Mouse (Mus musculus): ENCODE measurements at regions not wholly inside any gene's neighbourhood (a gene's known extent, or its start where the extent isn't known, plus 50 kb on each side); places are given as distances from the start of the nearest gene placed in this dataset.

DNA sequence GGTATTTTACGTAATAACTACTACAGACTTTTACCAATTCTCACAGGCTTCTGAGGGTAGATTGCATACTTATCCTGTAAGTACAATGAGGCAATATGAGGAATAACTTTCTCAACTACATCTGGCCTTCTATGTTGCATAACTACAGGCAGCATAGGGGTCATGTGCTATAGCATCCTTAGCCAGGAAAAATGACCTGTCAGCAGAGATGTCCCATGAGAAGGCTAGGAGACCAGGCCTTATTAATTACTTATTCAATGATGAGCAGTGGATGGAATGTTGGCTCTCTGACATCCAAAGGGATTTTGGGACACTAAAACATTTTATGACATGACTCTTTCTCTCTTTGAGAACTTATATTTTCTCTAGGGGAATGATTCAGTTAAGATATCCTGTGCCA is 873.9 kb downstream of the Kcnma1 start:
- no peaks in the 10 kb centered on the region for H3K9me3 ChIP-seq (ENCODE audit: control insufficient read depth, low read length)
- 94% methylated on average over 1 of the region's 1 CpGs for WGBS
- DNase-seq (ENCODE audit: low spot score): no peak

DNA sequence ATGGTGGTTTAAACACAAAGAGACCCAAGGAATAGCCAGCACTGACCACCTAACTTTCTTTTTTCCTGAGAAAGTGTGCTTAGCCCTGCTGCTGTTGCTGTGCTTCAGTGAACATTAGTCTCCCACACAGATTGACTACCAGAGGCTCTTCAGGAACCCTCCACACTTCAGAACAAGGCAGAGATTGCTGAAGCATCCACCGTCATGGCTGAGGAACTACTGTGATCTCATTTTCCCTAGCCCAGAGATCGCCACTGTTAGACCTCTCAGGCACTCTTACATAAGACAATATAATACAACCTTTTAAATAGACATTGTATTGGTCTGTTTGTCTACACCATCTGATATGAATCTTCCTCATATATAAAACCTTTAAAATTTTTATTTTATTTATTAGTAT is 879.6 kb downstream of the Kcnma1 start:
- Histone ChIP-seq H3K36me3 (ENCODE audit: control insufficient read depth, insufficient read depth, low read length) (no peaks in the 10 kb centered on the region), H3K4me2 (ENCODE audit: low read length) (no peak overlapping the region), H3K4me3 (ENCODE audit: low read depth, low read length) (no peak overlapping the region), H3K9ac (ENCODE audit: low read length) (no peak overlapping the region), H3K27me3 (replicated peaks; ENCODE audit: control insufficient read depth, insufficient read depth, low read length) (no peaks in the 10 kb centered on the region), H3K4me1 (replicated peaks; ENCODE audit: control insufficient read depth, insufficient read depth, low read length) (0 out of 2 replicates have a peak, but pooled peaks cover 3% of the 10 kb centered on the region), H3K27ac (ENCODE audit: low read depth) (no peak overlapping the region), H3K9me3 (ENCODE audit: control insufficient read depth, low read length) (no peaks in the 10 kb centered on the region)
- WGBS: 96% methylated on average over 2 of the region's 2 CpGs
- DNase-seq (ENCODE audit: low spot score) (no peak), ATAC-seq (replicated peaks; ENCODE audit: low FRiP score, low TSS enrichment, low read depth) (no peak)

More for the DNA sequence above, 873.9 kb downstream of the Kcnma1 start:
- H3K36me3 ChIP-seq (ENCODE audit: control insufficient read depth, insufficient read depth, low read length): no peaks in the 10 kb centered on the region
- H3K4me2 ChIP-seq (ENCODE audit: low read length): no peak overlapping the region
- H3K9ac ChIP-seq (ENCODE audit: low read length): no peak overlapping the region
- no peaks in the 10 kb centered on the region for H3K4me1 ChIP-seq (replicated peaks; ENCODE audit: control insufficient read depth, insufficient read depth, low read length)
- no peaks in the 10 kb centered on the region for H3K27me3 ChIP-seq (replicated peaks; ENCODE audit: control insufficient read depth, insufficient read depth, low read length)
- no peak for ATAC-seq (replicated peaks; ENCODE audit: low FRiP score, low TSS enrichment, low read depth)
- no peak overlapping the region for H3K4me3 ChIP-seq (ENCODE audit: low read depth, low read length)
- no peak overlapping the region for H3K27ac ChIP-seq (ENCODE audit: low read depth)

DNA sequence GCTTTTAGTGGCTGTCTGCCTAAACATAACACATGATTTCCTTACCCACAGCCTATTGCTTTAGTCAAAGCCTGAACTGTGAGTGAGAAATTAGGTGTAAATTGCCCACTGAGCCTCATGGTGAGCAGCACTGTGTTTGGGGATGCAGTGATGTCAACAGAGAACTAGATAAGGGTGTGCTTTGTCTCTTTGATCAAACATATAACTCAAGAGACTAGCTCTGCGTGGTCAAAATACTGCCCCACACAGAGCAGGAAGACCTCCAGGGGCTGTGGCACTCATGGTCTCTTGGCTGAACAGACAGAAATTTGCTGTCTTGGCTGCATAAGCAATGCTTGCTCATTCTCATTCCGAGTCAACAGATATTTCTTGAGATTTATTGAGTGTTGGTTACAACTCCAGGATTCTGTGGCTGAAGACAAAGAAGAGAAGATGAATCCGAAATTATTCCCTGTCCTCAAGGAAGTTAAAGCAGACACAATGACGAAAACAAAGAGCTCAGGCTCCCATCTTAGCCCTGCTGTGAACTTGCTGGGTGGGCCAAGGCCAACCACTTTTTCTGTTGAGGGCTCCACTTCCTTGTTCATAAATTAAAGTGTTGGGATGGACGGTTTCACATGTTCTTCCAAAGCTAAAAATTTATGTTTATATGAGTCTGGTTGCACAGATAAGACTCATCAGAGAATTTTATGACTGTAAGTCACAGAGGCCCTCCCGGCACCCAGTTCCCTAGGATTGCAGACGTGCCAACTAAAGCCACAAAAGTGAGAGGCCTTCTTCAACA is 882.4 kb downstream of the Kcnma1 start:
- Histone ChIP-seq H3K27ac (ENCODE audit: low read depth) (no peak overlapping the region), H3K9ac (ENCODE audit: low read length) (no peak overlapping the region), H3K27me3 (replicated peaks; ENCODE audit: control insufficient read depth, insufficient read depth, low read length) (no peaks in the 10 kb centered on the region), H3K4me1 (replicated peaks; ENCODE audit: control insufficient read depth, insufficient read depth, low read length) (0 out of 2 replicates have a peak, but pooled peaks cover 3% of the 10 kb centered on the region), H3K9me3 (ENCODE audit: control insufficient read depth, low read length) (no peaks in the 10 kb centered on the region), H3K4me2 (ENCODE audit: low read length) (no peak overlapping the region), H3K36me3 (ENCODE audit: control insufficient read depth, insufficient read depth, low read length) (no peaks in the 10 kb centered on the region), H3K4me3 (ENCODE audit: low read depth, low read length) (no peak overlapping the region)
- ATAC-seq (replicated peaks; ENCODE audit: low FRiP score, low TSS enrichment, low read depth): no peak; the same call in 1 of the 2 replicates
- 46% methylated on average over 7 of the region's 7 CpGs for WGBS
- no peak for DNase-seq (ENCODE audit: low spot score)

DNA sequence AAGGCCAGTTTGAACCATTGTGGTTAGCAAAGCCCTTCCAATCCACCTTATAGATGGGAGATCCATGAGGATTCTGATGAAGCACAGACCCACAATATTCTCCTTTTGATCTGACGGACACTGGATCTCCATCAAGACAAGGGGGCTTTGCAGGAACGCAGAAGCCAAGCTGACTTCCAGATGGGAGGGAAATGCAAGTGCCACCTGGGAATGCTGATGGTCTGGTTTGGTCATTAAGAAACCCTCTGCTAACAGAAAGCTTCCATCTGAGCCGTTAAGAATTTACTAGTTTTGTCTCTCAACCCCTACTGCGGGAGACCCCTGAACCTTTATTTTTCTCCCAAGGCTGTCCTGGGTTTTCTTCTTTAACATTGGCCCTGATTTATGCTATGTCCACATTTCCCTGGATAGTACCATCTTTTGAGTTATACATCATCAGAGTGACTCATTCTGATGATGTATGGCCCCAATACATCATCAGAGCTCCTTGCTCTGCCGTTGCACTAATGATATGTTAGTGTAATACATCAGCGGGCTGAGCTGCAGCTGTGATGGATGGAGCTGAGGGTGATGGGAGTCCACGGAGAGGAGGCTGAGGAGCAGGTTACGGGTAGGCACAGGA is 898.3 kb downstream of the Kcnma1 start:
- no peak for DNase-seq (ENCODE audit: low spot score)
- Histone ChIP-seq H3K4me1 (replicated peaks; ENCODE audit: control insufficient read depth, insufficient read depth, low read length) (0 out of 2 replicates have a peak, but pooled peaks cover 7% of the 10 kb centered on the region), H3K4me2 (ENCODE audit: low read length) (no peak overlapping the region), H3K27ac (ENCODE audit: low read depth) (no peak overlapping the region), H3K4me3 (ENCODE audit: low read depth, low read length) (no peak overlapping the region), H3K36me3 (ENCODE audit: control insufficient read depth, insufficient read depth, low read length) (no peaks in the 10 kb centered on the region), H3K9ac (ENCODE audit: low read length) (no peak overlapping the region), H3K27me3 (replicated peaks; ENCODE audit: control insufficient read depth, insufficient read depth, low read length) (no peaks in the 10 kb centered on the region), H3K9me3 (ENCODE audit: control insufficient read depth, low read length) (no peaks in the 10 kb centered on the region)
- WGBS: 41% methylated on average over 8 of the region's 8 CpGs
- ATAC-seq (replicated peaks; ENCODE audit: low FRiP score, low TSS enrichment, low read depth): no peak

DNA sequence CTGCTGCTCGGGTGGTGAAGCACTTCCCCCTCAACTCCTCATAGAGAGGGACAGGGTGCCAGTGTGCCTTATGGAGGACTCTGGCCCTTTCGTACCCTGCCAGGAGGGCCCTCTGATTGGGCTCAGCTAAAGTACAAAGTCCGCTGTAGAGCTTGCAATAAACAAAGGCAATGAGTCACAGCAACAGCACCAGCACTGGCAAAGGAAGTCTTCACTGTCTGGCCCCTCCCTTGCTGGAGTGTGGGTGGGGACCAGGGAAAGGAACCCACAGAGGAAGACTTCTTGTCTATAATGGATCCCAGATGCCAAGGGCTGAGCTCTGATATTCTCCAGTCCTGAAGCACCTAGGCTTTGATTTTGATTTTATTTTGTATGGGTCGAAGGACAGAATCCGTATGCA is 899.4 kb downstream of the Kcnma1 start:
- Histone ChIP-seq H3K9me3 (ENCODE audit: control insufficient read depth, low read length) (no peaks in the 10 kb centered on the region), H3K27me3 (replicated peaks; ENCODE audit: control insufficient read depth, insufficient read depth, low read length) (no peaks in the 10 kb centered on the region), H3K4me3 (ENCODE audit: low read depth, low read length) (no peak overlapping the region), H3K4me1 (replicated peaks; ENCODE audit: control insufficient read depth, insufficient read depth, low read length) (0 out of 2 replicates have a peak, but pooled peaks cover 7% of the 10 kb centered on the region), H3K9ac (ENCODE audit: low read length) (no peak overlapping the region), H3K36me3 (ENCODE audit: control insufficient read depth, insufficient read depth, low read length) (no peaks in the 10 kb centered on the region), H3K4me2 (ENCODE audit: low read length) (no peak overlapping the region), H3K27ac (ENCODE audit: low read depth) (no peak overlapping the region)
- peak; percentile 58 for DNase-seq (ENCODE audit: low spot score)
- peak; percentile 92 for ATAC-seq (replicated peaks; ENCODE audit: low FRiP score, low TSS enrichment, low read depth)
- 25% methylated on average over 5 of the region's 5 CpGs for WGBS

DNA sequence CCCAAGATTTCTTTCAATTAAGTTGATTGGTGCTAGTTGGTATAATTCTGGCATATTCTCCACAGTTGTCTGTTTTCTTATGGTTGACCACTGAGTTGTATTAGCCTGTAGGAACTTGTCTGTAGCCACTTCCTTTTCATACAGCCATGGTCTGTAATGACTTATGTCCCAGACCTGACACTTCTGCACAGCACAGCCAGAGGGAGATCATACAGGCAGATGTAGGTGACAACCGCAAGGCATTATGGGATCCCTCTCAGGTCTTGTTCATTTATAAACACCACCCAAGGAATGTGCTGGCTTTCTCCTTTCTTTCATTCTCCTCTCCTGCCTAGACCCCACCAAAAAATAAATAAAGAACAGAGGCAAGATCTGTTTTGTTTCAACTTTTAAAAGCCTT is 899.8 kb downstream of the Kcnma1 start:
- peak; percentile 40 for ATAC-seq (replicated peaks; ENCODE audit: low FRiP score, low TSS enrichment, low read depth)
- Histone ChIP-seq H3K4me3 (ENCODE audit: low read depth, low read length) (no peak overlapping the region), H3K27ac (ENCODE audit: low read depth) (no peak overlapping the region), H3K27me3 (replicated peaks; ENCODE audit: control insufficient read depth, insufficient read depth, low read length) (no peaks in the 10 kb centered on the region), H3K4me1 (replicated peaks; ENCODE audit: control insufficient read depth, insufficient read depth, low read length) (0 out of 2 replicates have a peak, but pooled peaks cover 7% of the 10 kb centered on the region), H3K9me3 (ENCODE audit: control insufficient read depth, low read length) (no peaks in the 10 kb centered on the region), H3K9ac (ENCODE audit: low read length) (no peak overlapping the region), H3K36me3 (ENCODE audit: control insufficient read depth, insufficient read depth, low read length) (no peaks in the 10 kb centered on the region), H3K4me2 (ENCODE audit: low read length) (no peak overlapping the region)
- no peak for DNase-seq (ENCODE audit: low spot score)
- WGBS: 83% methylated on average over 1 of the region's 1 CpGs

DNA sequence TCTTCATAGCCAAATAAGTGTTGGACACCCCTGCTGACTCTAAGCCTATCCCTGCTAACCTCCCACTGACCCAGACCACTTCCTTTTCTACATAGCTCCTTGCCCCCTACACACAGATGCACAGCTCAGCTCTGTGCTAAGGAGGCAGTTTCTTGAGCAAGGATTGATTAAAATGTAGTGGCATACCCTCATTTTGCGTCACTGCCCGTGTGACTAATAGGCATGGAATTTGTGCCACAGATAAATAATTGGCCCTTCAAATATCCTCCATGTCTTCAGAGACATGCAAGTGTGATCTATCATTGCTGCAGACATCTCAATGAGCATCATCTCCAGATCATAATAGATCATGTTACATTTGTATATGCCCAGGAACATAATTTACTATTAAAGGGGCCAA is 901.9 kb downstream of the Kcnma1 start:
- Histone ChIP-seq H3K27me3 (replicated peaks; ENCODE audit: control insufficient read depth, insufficient read depth, low read length) (no peaks in the 10 kb centered on the region), H3K36me3 (ENCODE audit: control insufficient read depth, insufficient read depth, low read length) (no peaks in the 10 kb centered on the region), H3K9ac (ENCODE audit: low read length) (no peak overlapping the region), H3K4me2 (ENCODE audit: low read length) (no peak overlapping the region), H3K4me1 (replicated peaks; ENCODE audit: control insufficient read depth, insufficient read depth, low read length) (0 out of 2 replicates have a peak, but pooled peaks cover 7% of the 10 kb centered on the region), H3K27ac (ENCODE audit: low read depth) (no peak overlapping the region), H3K9me3 (ENCODE audit: control insufficient read depth, low read length) (no peaks in the 10 kb centered on the region), H3K4me3 (ENCODE audit: low read depth, low read length) (no peak overlapping the region)
- DNase-seq (ENCODE audit: low spot score) (no peak), ATAC-seq (replicated peaks; ENCODE audit: low FRiP score, low TSS enrichment, low read depth) (no peak)
- 45% methylated on average over 2 of the region's 2 CpGs for WGBS

DNA sequence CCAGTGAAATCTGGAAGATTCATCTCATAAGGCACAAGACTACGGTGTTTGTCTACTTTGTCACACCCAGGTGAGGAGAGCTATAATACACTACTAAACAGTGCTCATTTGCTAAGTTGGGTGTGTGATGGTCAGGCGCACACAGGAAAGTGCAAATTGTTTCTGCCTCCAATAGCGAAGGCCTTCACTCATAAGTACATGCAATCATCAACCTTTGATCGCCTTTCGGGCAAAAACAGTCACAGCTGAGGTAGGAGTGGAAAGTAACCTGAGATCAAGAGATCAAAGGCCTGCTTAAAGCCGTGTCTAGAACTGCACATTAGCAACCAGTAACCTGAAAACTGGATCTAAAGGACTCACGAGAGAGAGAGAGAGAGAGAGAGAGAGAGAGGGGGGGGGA is 905.7 kb downstream of the Kcnma1 start:
- Histone ChIP-seq H3K27me3 (replicated peaks; ENCODE audit: control insufficient read depth, insufficient read depth, low read length) (no peaks in the 10 kb centered on the region), H3K36me3 (ENCODE audit: control insufficient read depth, insufficient read depth, low read length) (no peaks in the 10 kb centered on the region), H3K4me1 (replicated peaks; ENCODE audit: control insufficient read depth, insufficient read depth, low read length) (0 out of 2 replicates have a peak, but pooled peaks cover 9% of the 10 kb centered on the region), H3K9ac (ENCODE audit: low read length) (no peak overlapping the region), H3K9me3 (ENCODE audit: control insufficient read depth, low read length) (no peaks in the 10 kb centered on the region), H3K27ac (ENCODE audit: low read depth) (no peak overlapping the region), H3K4me2 (ENCODE audit: low read length) (no peak overlapping the region), H3K4me3 (ENCODE audit: low read depth, low read length) (no peak overlapping the region)
- DNase-seq (ENCODE audit: low spot score): no peak
- WGBS: 88% methylated on average over 7 of the region's 7 CpGs
- ATAC-seq (replicated peaks; ENCODE audit: low FRiP score, low TSS enrichment, low read depth): no peak
